Mouse (Mus musculus): ENCODE data around the gene Ndc1. TPM values are rescaled to one million over a fixed set of nuclear protein-coding genes. Genes with fewer than 3 reads are reported as not detected.
"Not testable (repeated sequence)": the region's sequence is repeated elsewhere in the genome, so short reads cannot be mapped to it uniquely, and the experiment has no call there.

Ndc1 gene
- polyA plus RNA-seq, 1 experiment from 2014 or later, result 35.6 TPM

GRCm38 (mm10) chr4:107349311-107350008 lies 18.1 kb upstream of the Ndc1 start:
- Histone ChIP-seq H3K27me3 (no peaks in the 10 kb centered on the region), H3K4me1 (peaks cover 14% of the 10 kb centered on the region), H3K4me3 (no peak overlapping the region), H3K9me3 (no peaks in the 10 kb centered on the region), H3K27ac (no peak overlapping the region), H3K9ac (no peak overlapping the region), H3K4me2 (replicated peaks) (no peak overlapping the region), H3K36me3 (peaks cover 39% of the 10 kb centered on the region)
- 66% methylated on average over 8 of the region's 8 CpGs for WGBS
- peak; percentile 61; the same call in 1 of the 2 replicates for ATAC-seq (ENCODE audit: low FRiP score, low read depth)

DNA sequence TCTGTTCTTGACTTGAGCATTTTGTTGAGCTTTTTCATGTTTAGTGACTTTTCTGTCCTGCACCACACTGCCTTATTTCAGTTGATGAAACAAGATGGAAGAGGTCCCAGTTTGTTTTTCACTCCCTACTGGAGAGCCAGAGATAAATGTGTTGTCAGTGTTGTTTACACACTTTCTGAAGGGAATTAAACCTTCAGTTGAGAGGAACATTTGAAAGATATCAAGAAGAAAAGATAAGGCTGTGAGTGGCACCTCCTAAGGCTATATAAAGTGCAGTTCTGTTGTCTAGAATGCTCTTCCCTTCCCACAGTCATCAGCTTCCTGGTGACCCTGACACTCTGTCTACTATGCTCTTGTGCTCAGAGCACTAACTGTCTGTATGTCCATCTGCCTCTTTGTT lies 16.2 kb upstream of the Ndc1 start:
- ATAC-seq (ENCODE audit: low FRiP score, low read depth), result no peak
- Histone ChIP-seq H3K9ac (no peak overlapping the region), H3K27me3 (no peaks in the 10 kb centered on the region), H3K9me3 (no peaks in the 10 kb centered on the region), H3K4me2 (replicated peaks) (no peak overlapping the region), H3K4me3 (no peak overlapping the region), H3K27ac (no peak overlapping the region), H3K36me3 (peaks cover 28% of the 10 kb centered on the region), H3K4me1 (peaks cover 17% of the 10 kb centered on the region)

GRCm38 (mm10) chr4:107353612-107354011 lies 14.0 kb upstream of the Ndc1 start:
- Histone ChIP-seq H3K36me3 (peaks cover 27% of the 10 kb centered on the region), H3K9me3 (no peaks in the 10 kb centered on the region), H3K4me2 (replicated peaks) (no peak overlapping the region), H3K4me1 (peaks cover 15% of the 10 kb centered on the region), H3K9ac (no peak overlapping the region; the same call in 1 of the 2 replicates), H3K27me3 (no peaks in the 10 kb centered on the region), H3K4me3 (no peak overlapping the region), H3K27ac (no peak overlapping the region)
- no peak for ATAC-seq (ENCODE audit: low FRiP score, low read depth)
- 87% methylated on average over 3 of the region's 3 CpGs for WGBS

DNA sequence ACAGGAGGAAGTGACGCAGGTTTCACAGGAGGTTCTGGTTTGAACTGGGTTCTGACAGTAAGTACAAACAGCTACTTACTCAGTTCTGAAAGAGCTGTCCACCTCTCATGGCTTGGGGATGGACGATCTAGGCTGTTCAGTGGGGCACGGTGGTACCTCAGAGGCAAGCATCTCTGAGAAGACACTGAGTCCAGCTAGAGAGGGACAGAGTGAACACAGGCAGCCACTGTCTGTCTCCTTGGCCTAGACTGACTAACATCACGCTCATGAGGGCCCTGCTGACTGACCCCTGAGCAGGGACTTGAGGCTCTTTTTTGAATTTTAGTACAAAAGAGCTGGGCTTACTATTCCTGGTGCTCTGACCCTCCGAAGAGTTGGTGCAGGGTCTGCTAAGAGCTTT lies 13.5 kb upstream of the Ndc1 start:
- H3K9me3 ChIP-seq, result no peaks in the 10 kb centered on the region
- H3K4me1 ChIP-seq, result peaks cover 9% of the 10 kb centered on the region
- no peak for ATAC-seq (ENCODE audit: low FRiP score, low read depth)
- no peaks in the 10 kb centered on the region for H3K27me3 ChIP-seq
- no peak overlapping the region for H3K4me2 ChIP-seq (replicated peaks)
- H3K36me3 ChIP-seq, result peaks cover 29% of the 10 kb centered on the region
- peak overlapping the region; percentile 51 for H3K9ac ChIP-seq
- H3K4me3 ChIP-seq, result no peak overlapping the region
- no peak overlapping the region for H3K27ac ChIP-seq
- WGBS, result 62% methylated on average over 5 of the region's 5 CpGs

GRCm38 (mm10) chr4:107354543-107354942 lies 13.0 kb upstream of the Ndc1 start:
- no peak overlapping the region for H3K27ac ChIP-seq
- H3K9ac ChIP-seq, result peak overlapping the region; percentile 51
- no peaks in the 10 kb centered on the region for H3K9me3 ChIP-seq
- no peak overlapping the region for H3K4me2 ChIP-seq (replicated peaks)
- H3K27me3 ChIP-seq, result no peaks in the 10 kb centered on the region
- H3K36me3 ChIP-seq, result peaks cover 33% of the 10 kb centered on the region
- H3K4me3 ChIP-seq, result no peak overlapping the region
- 9% methylated on average over 4 of the region's 4 CpGs for WGBS
- H3K4me1 ChIP-seq, result peaks cover 9% of the 10 kb centered on the region
- ATAC-seq (ENCODE audit: low FRiP score, low read depth), result no peak

- not testable (repeated sequence) for ATAC-seq (ENCODE audit: low FRiP score, low read depth)
- H3K36me3 ChIP-seq, result peaks cover 21% of the 10 kb centered on the region
- WGBS, result 43% methylated on average over 8 of the region's 8 CpGs
Measured at GRCm38 (mm10) chr4:107357172-107357571, 10.4 kb upstream of the Ndc1 start.

DNA sequence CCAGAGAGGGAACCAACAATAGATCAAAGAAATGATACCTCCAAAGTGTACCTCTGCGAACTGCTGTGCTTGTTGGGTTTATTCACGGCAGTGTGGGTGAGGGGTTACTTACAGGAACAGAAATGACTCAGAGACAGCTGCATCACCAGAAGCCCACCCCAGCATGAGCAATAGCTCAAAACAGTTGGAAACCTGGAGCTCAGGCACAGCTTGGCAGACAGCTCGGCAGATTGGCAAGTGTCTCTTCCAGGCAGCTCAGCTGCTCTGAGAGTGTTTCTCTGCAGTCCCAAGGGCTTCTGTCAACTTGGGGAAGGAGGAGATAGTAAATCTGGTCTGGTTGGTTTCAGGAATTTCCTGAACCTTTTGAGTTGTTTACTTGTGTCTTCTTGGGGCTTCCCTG lies 9.1 kb upstream of the Ndc1 start:
- no peaks in the 10 kb centered on the region for H3K27me3 ChIP-seq
- no peak overlapping the region for H3K9ac ChIP-seq
- no peaks in the 10 kb centered on the region for H3K9me3 ChIP-seq
- WGBS, result 80% methylated on average over 3 of the region's 3 CpGs
- peaks cover 21% of the 10 kb centered on the region for H3K36me3 ChIP-seq
- H3K4me3 ChIP-seq, result no peak overlapping the region
- no peak overlapping the region for H3K4me2 ChIP-seq (replicated peaks)
- no peak overlapping the region for H3K27ac ChIP-seq
- H3K4me1 ChIP-seq, result peaks cover 9% of the 10 kb centered on the region
- no peak for ATAC-seq (ENCODE audit: low FRiP score, low read depth)

More at GRCm38 (mm10) chr4:107357172-107357571, 10.4 kb upstream of the Ndc1 start:
- not testable (repeated sequence) for H3K27me3 ChIP-seq; H3K4me3 ChIP-seq; H3K9ac ChIP-seq; H3K27ac ChIP-seq; H3K4me2 ChIP-seq (replicated peaks); H3K4me1 ChIP-seq; H3K9me3 ChIP-seq

DNA sequence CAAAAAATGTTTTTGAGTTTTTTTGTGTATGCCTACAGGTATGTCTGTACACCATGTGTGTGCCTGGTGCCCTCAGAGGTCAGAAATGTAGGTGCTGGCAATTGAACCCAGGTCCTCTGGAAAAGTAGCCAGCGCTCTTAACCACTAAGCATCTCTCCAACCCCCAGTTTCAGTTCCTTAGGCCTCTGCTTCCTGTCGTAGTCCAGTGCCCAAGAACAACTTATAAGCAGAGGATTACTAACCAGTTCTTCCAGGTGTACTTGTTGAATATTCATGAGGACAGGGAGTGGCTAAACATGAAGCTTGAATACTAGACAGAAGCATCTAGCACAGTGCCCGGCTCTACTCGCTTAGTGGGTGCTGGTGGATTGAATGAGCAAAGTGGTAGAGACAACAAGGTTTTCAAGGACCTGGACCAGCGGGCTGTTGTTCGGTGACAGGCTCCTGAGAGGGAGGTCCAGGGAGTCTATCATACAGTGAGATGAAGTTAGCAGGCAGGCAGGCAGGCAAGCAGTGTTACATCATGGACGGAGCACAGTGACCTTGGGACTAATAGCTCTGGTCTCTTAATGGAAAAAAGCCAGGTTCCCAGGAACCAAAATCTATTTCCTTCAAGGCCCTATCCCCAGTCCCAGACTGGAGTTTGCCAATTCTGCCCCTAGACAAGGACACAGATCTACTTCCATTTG lies 7.0 kb upstream of the Ndc1 start:
- Histone ChIP-seq H3K4me1 (no peaks in the 10 kb centered on the region), H3K27ac (no peak overlapping the region), H3K9ac (no peak overlapping the region)

GRCm38 (mm10) chr4:107362755-107363154 lies 4.8 kb upstream of the Ndc1 start:
- Histone ChIP-seq H3K27me3 (no peaks in the 10 kb centered on the region), H3K4me1 (no peaks in the 10 kb centered on the region), H3K4me2 (replicated peaks) (no peak overlapping the region), H3K36me3 (peaks cover 15% of the 10 kb centered on the region), H3K9me3 (no peaks in the 10 kb centered on the region), H3K9ac (no peak overlapping the region), H3K4me3 (no peak overlapping the region), H3K27ac (no peak overlapping the region)
- no peak for ATAC-seq (ENCODE audit: low FRiP score, low read depth)
- 72% methylated on average over 4 of the region's 4 CpGs for WGBS

More for the DNA sequence above, 7.0 kb upstream of the Ndc1 start:
- H3K36me3 ChIP-seq, result peaks cover 21% of the 10 kb centered on the region
- 82% methylated on average over 7 of the region's 7 CpGs for WGBS
- H3K9me3 ChIP-seq, result no peaks in the 10 kb centered on the region
- H3K27me3 ChIP-seq, result no peaks in the 10 kb centered on the region
- H3K4me3 ChIP-seq, result no peak overlapping the region
- H3K4me2 ChIP-seq (replicated peaks), result no peak overlapping the region
- no peak for ATAC-seq (ENCODE audit: low FRiP score, low read depth)

GRCm38 (mm10) chr4:107363573-107363972 lies 4.0 kb upstream of the Ndc1 start:
- H3K27ac ChIP-seq, result no peak overlapping the region
- H3K36me3 ChIP-seq, result peaks cover 11% of the 10 kb centered on the region
- H3K27me3 ChIP-seq, result no peaks in the 10 kb centered on the region
- WGBS, result 80% methylated on average over 6 of the region's 6 CpGs
- no peak overlapping the region for H3K4me2 ChIP-seq (replicated peaks)
- no peak for ATAC-seq (ENCODE audit: low FRiP score, low read depth)
- H3K4me1 ChIP-seq, result peaks cover 3% of the 10 kb centered on the region
- H3K4me3 ChIP-seq, result no peak overlapping the region
- H3K9ac ChIP-seq, result no peak overlapping the region
- no peaks in the 10 kb centered on the region for H3K9me3 ChIP-seq

DNA sequence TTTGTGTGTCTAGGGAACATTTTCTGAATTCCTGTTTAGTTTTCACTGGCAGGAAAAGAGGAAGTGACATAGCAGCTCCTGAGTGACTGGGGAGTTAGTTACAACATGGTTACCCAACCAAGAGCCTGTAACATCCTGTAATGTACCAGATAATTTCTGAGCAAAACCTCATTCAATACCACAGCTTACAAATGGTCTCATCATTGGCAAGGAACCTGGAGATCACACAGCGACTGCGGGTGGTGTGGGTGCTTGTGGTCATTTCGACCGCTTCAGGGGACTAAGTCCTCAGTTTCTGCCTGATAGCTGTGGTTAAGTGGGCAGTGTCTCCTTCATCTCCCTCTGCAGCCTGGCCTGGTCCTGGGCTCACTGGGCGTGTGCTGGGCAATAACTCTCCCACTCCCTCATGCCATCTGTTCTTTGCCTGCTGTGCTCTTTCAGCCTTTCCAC lies 3.4 kb upstream of the Ndc1 start:
- Histone ChIP-seq H3K27ac (no peak overlapping the region), H3K4me3 (no peak overlapping the region), H3K4me1 (peaks cover 9% of the 10 kb centered on the region), H3K36me3 (peaks cover 8% of the 10 kb centered on the region), H3K9me3 (no peaks in the 10 kb centered on the region), H3K27me3 (no peaks in the 10 kb centered on the region), H3K9ac (no peak overlapping the region), H3K4me2 (replicated peaks) (no peak overlapping the region)
- ATAC-seq (ENCODE audit: low FRiP score, low read depth), result no peak
- 79% methylated on average over 5 of the region's 5 CpGs for WGBS

DNA sequence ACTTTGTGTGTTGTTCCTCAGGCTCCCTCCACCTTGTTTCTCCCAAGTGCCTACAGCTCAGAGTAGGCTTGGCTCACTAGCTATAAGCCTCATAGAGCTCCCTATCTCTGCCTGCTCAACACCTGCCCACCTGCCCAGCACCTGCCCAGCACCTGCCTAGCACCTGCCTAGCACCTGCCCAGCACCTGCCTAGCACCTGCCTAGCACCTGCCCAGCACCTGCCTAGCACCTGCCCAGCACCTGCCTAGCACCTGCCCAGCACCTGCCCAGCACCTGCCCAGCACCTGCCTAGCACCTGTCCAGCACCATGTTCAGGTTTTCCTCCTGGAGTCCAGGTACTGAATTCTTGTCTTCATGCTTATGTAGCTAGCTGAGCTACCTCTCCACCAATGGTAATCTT lies 1.2 kb upstream of the Ndc1 start:
- ATAC-seq (ENCODE audit: low FRiP score, low read depth); H3K4me2 ChIP-seq (replicated peaks); H3K36me3 ChIP-seq; H3K9ac ChIP-seq; H3K4me3 ChIP-seq; H3K27me3 ChIP-seq; H3K9me3 ChIP-seq; H3K27ac ChIP-seq: not testable (repeated sequence)
- H3K4me1 ChIP-seq, result peaks cover 12% of the 10 kb centered on the region

Measured in limb, embryonic 13.5 days (tissue).